Mouse (Mus musculus): ENCODE measurements around the gene Nr2f2.

- TF ChIP-seq CTCF (IDR thresholded peaks at IDR 0.05; ENCODE audit: control insufficient read depth, insufficient read depth, low read length) (no peak), POLR2A (IDR thresholded peaks at IDR 0.05; ENCODE audit: borderline replicate concordance, control insufficient read depth, low read depth, low read length) (no peak)
Measured at GRCm38 (mm10) chr7:70357516-70358019, 9.0 kb downstream of the Nr2f2 start.
